Mouse (Mus musculus) intestine, postnatal 0 days (tissue): ENCODE data around the gene Gm10392. TPM values are rescaled to one million over a fixed set of nuclear protein-coding genes. Genes with fewer than 3 reads are reported as not detected.

ENCODE experiments used
- ATAC-seq: fragments of 200-750 bp; cut with Nextera tagmentation; 2 replicates; pipeline ENCODE4 v1.8.0; 2017; ENCODE audit warnings: mild to moderate bottlenecking, moderate TSS enrichment, moderate library complexity
- H3K27ac ChIP-seq: fragments of 300-500 bp; sonication (generic); 2 replicates; pipeline ENCODE4 v1.5.1; 2014; ENCODE audit warnings: mild to moderate bottlenecking, low read depth, low read length, moderate library complexity
- H3K27me3 ChIP-seq: fragments of 300-500 bp; sonication (generic); replicated peaks from 2 replicates; pipeline ENCODE4 v1.6.1; 2014; ENCODE audit warnings: low read length, mixed read lengths; ENCODE audit not compliant: control insufficient read depth, insufficient read depth
- H3K36me3 ChIP-seq: fragments of 300-500 bp; sonication (generic); 2 replicates; pipeline ENCODE4 v1.6.1; 2014; ENCODE audit warnings: mild to moderate bottlenecking, moderate library complexity; ENCODE audit not compliant: control insufficient read depth, insufficient read depth
- H3K4me1 ChIP-seq: fragments of 300-500 bp; sonication (generic); replicated peaks from 2 replicates; pipeline ENCODE4 v1.6.1; 2014; ENCODE audit warnings: antibody characterized with exemption, low read length, mixed read lengths; ENCODE audit not compliant: control insufficient read depth, insufficient read depth
- H3K4me2 ChIP-seq: fragments of 300-500 bp; sonication (generic); replicated peaks from 2 replicates; pipeline ENCODE4 v1.6.1; 2014; ENCODE audit warnings: low read depth, mild to moderate bottlenecking, moderate library complexity
- H3K4me3 ChIP-seq: fragments of 300-500 bp; sonication (generic); 2 replicates; pipeline ENCODE4 v1.5.1; 2014; ENCODE audit warnings: low read depth, low read length
- H3K9ac ChIP-seq: fragments of 300-500 bp; sonication (generic); 2 replicates; pipeline ENCODE4 v1.6.1; 2014; ENCODE audit warnings: mild to moderate bottlenecking, low read depth, low read length
- H3K9me3 ChIP-seq: fragments of 300-500 bp; sonication (generic); 2 replicates; pipeline ENCODE4 v1.6.1; 2016; ENCODE audit warnings: mixed run types; ENCODE audit not compliant: control insufficient read depth
- CTCF ChIP-seq: sonication (generic); IDR thresholded peaks from 2 replicates; pipeline ENCODE4 v1.5.1; 2016; ENCODE audit warnings: low read depth, mild to moderate bottlenecking, control low read depth, antibody characterized with exemption, moderate library complexity
- WGBS: fragments of 180-500 bp; shearing (Covaris S2); extraction: QIAGEN DNeasy Blood & Tissue Kit; methylation state at CpG from one replicate; pipeline ENCODE4 v1.1.7; 2014; 5-methylcytosine and 5-hydroxymethylcytosine counted together
- polyA plus RNA-seq: library from polyadenylated mRNA; unstranded; fragments of >200 nt; fragmentation: Nextera tagmentation; extraction: Ambion mirVana; gene quantifications from 2 replicates; pipeline ENCODE4 v1.2.1, GENCODE M21; 2015

Gene Gm10392
- polyA plus RNA-seq, 1 experiment from 2014 or later, result not detected

GRCm38 (mm10) chr11:77490451-77490850, 28.5 kb downstream of the Gm10392 start:
- H3K4me1 ChIP-seq, result peaks cover 13% of the 10 kb centered on the region; the same call in 1 of the 2 replicates
- H3K9ac ChIP-seq, result no peak overlapping the region
- 0 out of 2 replicates have a peak overlapping the region, but pooled peaks have one; percentile 6 for H3K27ac ChIP-seq

GRCm38 (mm10) chr11:77489591-77490235, 29.3 kb downstream of the Gm10392 start, which contains the start of gene Ankrd13b:
Gene Ankrd13b (minus strand): TSS chr11:77489678.
- H3K27ac ChIP-seq, result no peak within 1 kb of the TSS
- peak within 1 kb of the TSS; percentile 99 for H3K4me2 ChIP-seq

More at GRCm38 (mm10) chr11:77490451-77490850, 28.5 kb downstream of the Gm10392 start:
- no peak overlapping the region for H3K4me3 ChIP-seq
- no peaks in the 10 kb centered on the region for H3K36me3 ChIP-seq
- no peak for TF ChIP-seq CTCF
- no peak for ATAC-seq
- no peaks in the 10 kb centered on the region for H3K27me3 ChIP-seq
- peak overlapping the region; percentile 99 for H3K4me2 ChIP-seq
- no peaks in the 10 kb centered on the region for H3K9me3 ChIP-seq
- 67% methylated on average over 6 of the region's 6 CpGs for WGBS

GRCm38 (mm10) chr11:77488771-77489581, 30.0 kb downstream of the Gm10392 start:
- no peaks in the 10 kb centered on the region for H3K36me3 ChIP-seq
- H3K4me3 ChIP-seq, result peak overlapping the region; percentile 77
- no peaks in the 10 kb centered on the region for H3K27me3 ChIP-seq
- TF ChIP-seq CTCF, result no peak
- WGBS, result 5% methylated on average over 51 of the region's 55 CpGs
- H3K9me3 ChIP-seq, result no peaks in the 10 kb centered on the region
- peaks cover 8% of the 10 kb centered on the region; the same call in 1 of the 2 replicates for H3K4me1 ChIP-seq
- ATAC-seq, result no peak
- no peak overlapping the region for H3K27ac ChIP-seq
- H3K9ac ChIP-seq, result peak overlapping the region; percentile 50
- H3K4me2 ChIP-seq, result peak overlapping the region; percentile 99

More at GRCm38 (mm10) chr11:77489591-77490235, 29.3 kb downstream of the Gm10392 start, which contains the start of gene Ankrd13b:
- Histone ChIP-seq H3K9ac (peak within 1 kb of the TSS; percentile 50), H3K36me3 (no peaks in the 10 kb centered on the region), H3K4me3 (peak within 1 kb of the TSS; percentile 77), H3K9me3 (no peaks in the 10 kb centered on the region), H3K27me3 (no peaks in the 10 kb centered on the region), H3K4me1 (peaks cover 10% of the 10 kb centered on the region; the same call in 1 of the 2 replicates)
- WGBS, result under 1% methylated on average over 66 of the region's 87 CpGs
- ATAC-seq, result no peak
- TF ChIP-seq CTCF, result no peak

- Histone ChIP-seq H3K4me3 (no peak overlapping the region), H3K27me3 (no peaks in the 10 kb centered on the region)
Observed at GRCm38 (mm10) chr11:77486798-77487197, 32.2 kb downstream of the Gm10392 start.

GRCm38 (mm10) chr11:77485229-77485628, 33.8 kb downstream of the Gm10392 start:
- Histone ChIP-seq H3K9ac (no peak overlapping the region), H3K4me1 (peaks cover 4% of the 10 kb centered on the region; the same call in 1 of the 2 replicates), H3K27me3 (no peaks in the 10 kb centered on the region), H3K27ac (no peak overlapping the region), H3K4me3 (no peak overlapping the region), H3K36me3 (no peaks in the 10 kb centered on the region), H3K9me3 (no peaks in the 10 kb centered on the region), H3K4me2 (no peak overlapping the region)
- ATAC-seq, result no peak
- no peak for TF ChIP-seq CTCF
- WGBS, result 72% methylated on average over 6 of the region's 6 CpGs

More at GRCm38 (mm10) chr11:77486798-77487197, 32.2 kb downstream of the Gm10392 start:
- no peaks in the 10 kb centered on the region for H3K9me3 ChIP-seq
- H3K4me1 ChIP-seq, result peaks cover 8% of the 10 kb centered on the region; the same call in 1 of the 2 replicates
- WGBS, result 71% methylated on average over 5 of the region's 5 CpGs
- no peak overlapping the region for H3K4me2 ChIP-seq
- H3K36me3 ChIP-seq, result no peaks in the 10 kb centered on the region
- no peak overlapping the region for H3K27ac ChIP-seq
- ATAC-seq, result no peak
- no peak overlapping the region for H3K9ac ChIP-seq
- no peak for TF ChIP-seq CTCF
